Mouse (Mus musculus) adrenal gland, adult 2 months (tissue): ENCODE measurements around the gene Zfp654. TPM values are rescaled to one million over a fixed set of nuclear protein-coding genes. Genes with fewer than 3 reads are reported as not detected.
"Not testable (repeated sequence)": the region's sequence is repeated elsewhere in the genome, so short reads cannot be mapped to it uniquely, and the experiment has no call there.

ENCODE experiments used
- DNase-seq: peaks from one replicate; pipeline ENCODE4 v3.0.0; 2021
- long read RNA-seq: library from polyadenylated mRNA; stranded (forward); transcript quantifications from one replicate; pipeline ENCODE4 v2.0.0, GENCODE M21; 2021
- polyA plus RNA-seq: library from polyadenylated mRNA; depleted of rRNA; stranded (reverse); fragments of >200 nt; gene quantifications from 2 replicates; pipeline ENCODE4 v1.2.3, GENCODE M21; 2012; rRNA removed
- total RNA-seq, 2 experiments: library from RNA; stranded (reverse); gene quantifications; 2 replicates each; pipeline ENCODE4 v1.2.3; 2021

Zfp654 gene
- total RNA-seq: 10 to 100 TPM; 19.0 to 19.1 TPM
- 0.48 and 0.65 TPM in 2 replicates for polyA plus RNA-seq
- long read RNA-seq, full-length matches to known transcripts: 5 of 6 reads
- long read RNA-seq, partial matches to known transcripts: 0 of 6 reads
- long read RNA-seq, other reads (novel, unspliced or antisense): 1 of 6 reads

- DNase-seq: peak; percentile 100
These were observed at the start of gene Zfp654, which contains the start of gene Cggbp1 for GRCm38 (mm10) chr16:64851563-64852362. Gene Zfp654, minus strand, starts transcription at chr16:64851652. Gene Cggbp1, plus strand, starts transcription at chr16:64851996.

- DNase-seq: peak; percentile 30
These were observed 47.6 kb upstream of the Zfp654 start for GRCm38 (mm10) chr16:64899084-64899483.

GRCm38 (mm10) chr16:64889496-64889895 lies 38.0 kb upstream of the Zfp654 start:
- no peak for DNase-seq

- no peak for DNase-seq
These were observed 34.1 kb upstream of the Zfp654 start for GRCm38 (mm10) chr16:64885547-64885946.

GRCm38 (mm10) chr16:64885142-64885541 lies 33.7 kb upstream of the Zfp654 start:
- peak; percentile 70 for DNase-seq

- peak; percentile 89 for DNase-seq
These were observed 33.0 kb upstream of the Zfp654 start for GRCm38 (mm10) chr16:64884420-64884838.

GRCm38 (mm10) chr16:64883896-64884295 lies 32.4 kb upstream of the Zfp654 start:
- DNase-seq: peak; percentile 52

- DNase-seq: no peak
These were observed 30.0 kb upstream of the Zfp654 start for GRCm38 (mm10) chr16:64881442-64881841.

- DNase-seq: peak; percentile 39
These were observed 29.5 kb upstream of the Zfp654 start for GRCm38 (mm10) chr16:64880986-64881385.

- no peak for DNase-seq
These were observed 28.3 kb upstream of the Zfp654 start for GRCm38 (mm10) chr16:64879735-64880134.

- DNase-seq: no peak
These were observed 27.2 kb upstream of the Zfp654 start for GRCm38 (mm10) chr16:64878611-64879132.

- no peak for DNase-seq
These were observed 25.9 kb upstream of the Zfp654 start for GRCm38 (mm10) chr16:64877314-64877713.

- no peak for DNase-seq
These were observed 25.3 kb upstream of the Zfp654 start for GRCm38 (mm10) chr16:64876631-64877265.

GRCm38 (mm10) chr16:64875822-64876221 lies 24.4 kb upstream of the Zfp654 start:
- no peak for DNase-seq

- DNase-seq: no peak
These were observed 23.9 kb upstream of the Zfp654 start for GRCm38 (mm10) chr16:64875384-64875783.

GRCm38 (mm10) chr16:64873416-64874305 lies 22.2 kb upstream of the Zfp654 start:
- peak; percentile 84 for DNase-seq

GRCm38 (mm10) chr16:64872841-64873240 lies 21.4 kb upstream of the Zfp654 start:
- DNase-seq: no peak

GRCm38 (mm10) chr16:64872296-64872695 lies 20.8 kb upstream of the Zfp654 start:
- peak; percentile 53 for DNase-seq

GRCm38 (mm10) chr16:64869621-64870020 lies 18.2 kb upstream of the Zfp654 start:
- DNase-seq: no peak

GRCm38 (mm10) chr16:64868613-64869012 lies 17.2 kb upstream of the Zfp654 start:
- DNase-seq: no peak

GRCm38 (mm10) chr16:64865841-64866240 lies 14.4 kb upstream of the Zfp654 start:
- DNase-seq: not testable (repeated sequence)

- no peak for DNase-seq
These were observed 5.5 kb upstream of the Zfp654 start for GRCm38 (mm10) chr16:64856946-64857345.
